Mouse (Mus musculus) CH12.LX (cell line): ENCODE measurements around the gene Hap1.

Source experiments
- CTCF ChIP-seq, 2 experiments: IDR thresholded peaks in 1 of 2; conservative IDR thresholded peaks in 1 of 2; 2 replicates each; pipeline ENCODE4 v1.5.1; 2011 to 2012; ENCODE audit warnings: low read depth in 2 of 2, low read length in 2 of 2, improper control_type of control experiment in 1 of 2, inconsistent platforms in 1 of 2, mild to moderate bottlenecking in 1 of 2, moderate library complexity in 1 of 2
- EP300 ChIP-seq: IDR thresholded peaks from 2 replicates; pipeline ENCODE4 v1.6.1; 2011; ENCODE audit warnings: low read length, improper control_type of control experiment
- GABPA ChIP-seq: IDR thresholded peaks from 2 replicates; pipeline ENCODE4 v1.6.1; 2012; ENCODE audit warnings: low read depth, low read length, improper control_type of control experiment, inconsistent platforms; ENCODE audit not compliant: insufficient replicate concordance
- JUN ChIP-seq: IDR thresholded peaks from 2 replicates; pipeline ENCODE4 v1.6.1; 2011; ENCODE audit warnings: low read depth, mild to moderate bottlenecking, low read length, improper control_type of control experiment, moderate library complexity; ENCODE audit not compliant: insufficient read depth
- POLR2A ChIP-seq: IDR thresholded peaks from 2 replicates; pipeline ENCODE4 v1.6.1; 2011; ENCODE audit warnings: low read depth, mild to moderate bottlenecking, improper control_type of control experiment, low read length
- ZC3H11A ChIP-seq: IDR thresholded peaks from 2 replicates; pipeline ENCODE4 v1.6.1; 2012; ENCODE audit warnings: low read depth, mild to moderate bottlenecking, inconsistent platforms, low read length, improper control_type of control experiment

DNA sequence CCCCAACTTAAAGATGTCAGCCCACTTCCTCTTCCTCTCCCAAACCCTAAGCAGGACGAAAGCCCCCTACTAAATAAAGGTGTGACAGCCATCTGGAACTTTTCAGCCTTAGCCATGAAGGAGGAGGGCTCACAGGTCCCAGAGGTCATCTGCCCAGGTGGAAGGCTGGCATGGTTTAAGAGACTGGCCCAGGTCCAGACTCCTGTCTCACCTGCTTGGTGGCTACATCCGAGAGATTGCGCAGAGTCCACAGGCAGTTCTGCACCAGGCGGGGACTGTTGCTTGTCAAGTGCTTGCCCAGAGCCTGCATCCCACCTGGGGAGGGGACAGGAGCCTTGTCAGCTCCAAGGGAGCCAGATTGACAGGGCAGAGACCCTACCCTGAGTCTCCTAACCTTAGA is 23.4 kb upstream of the Hap1 start:
- TF ChIP-seq POLR2A: no peak
- TF ChIP-seq GABPA: no peak
- no peak for TF ChIP-seq CTCF (conservative IDR thresholded peaks at IDR 0.05 in 1 of 2, IDR thresholded peaks at IDR 0.05 in 1 of 2; ENCODE audit: low read depth in 2 of 2, low read length in 2 of 2)
- TF ChIP-seq JUN: no peak
- no peak for TF ChIP-seq ZC3H11A
- no peak for TF ChIP-seq EP300
